Mouse (Mus musculus): ENCODE measurements at regions not wholly inside any gene's neighbourhood (a gene's known extent, or its start where the extent isn't known, plus 50 kb on each side); places are given as distances from the start of the nearest gene placed in this dataset.
A peak's percentile ranks its signal among the peaks of the same experiment; 100 is the strongest.

DNA sequence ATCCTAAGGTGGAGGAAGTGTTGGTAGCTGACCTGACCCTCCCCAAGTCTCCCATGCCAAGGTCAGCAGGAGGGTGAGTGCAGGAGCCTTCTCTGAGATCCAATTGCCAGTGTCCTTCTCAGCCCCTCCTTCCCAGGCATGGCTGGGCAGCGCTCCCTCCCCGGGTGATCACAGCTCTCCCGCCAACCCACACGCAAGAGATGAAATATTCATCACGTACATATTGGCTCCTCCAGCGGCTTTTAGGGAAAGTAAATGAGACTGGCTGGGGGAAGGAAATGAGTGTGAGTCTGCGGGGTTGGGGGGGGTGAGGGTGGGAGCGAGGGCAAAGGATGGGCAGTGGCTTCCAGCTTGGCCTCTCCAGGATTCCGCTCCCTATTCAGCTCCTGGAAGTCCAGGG lies 113.0 kb upstream of the Lhx1 start:
- DNase-seq (ENCODE audit: low read depth, low spot score): no peak

DNA sequence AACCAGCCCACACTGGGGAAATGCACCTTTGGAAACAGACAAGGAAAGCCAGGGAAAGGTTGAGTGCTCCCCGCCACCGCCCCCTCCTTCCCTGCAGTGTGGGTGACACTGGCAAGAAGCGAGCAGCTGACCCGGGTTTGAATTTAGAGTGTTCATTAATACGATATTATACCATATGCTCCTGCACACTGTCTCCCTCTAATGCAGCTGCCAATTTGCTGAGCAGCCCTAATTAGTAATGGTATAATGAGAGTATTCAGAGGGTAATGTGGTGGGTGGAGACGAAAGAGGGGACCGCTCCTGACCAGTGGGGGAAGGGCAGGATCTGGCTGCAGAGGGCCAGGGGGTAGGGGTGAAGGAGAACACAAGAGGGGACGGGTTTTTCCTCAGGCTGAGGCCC lies 111.9 kb upstream of the Lhx1 start:
- no peak for DNase-seq (ENCODE audit: low read depth, low spot score)

DNA sequence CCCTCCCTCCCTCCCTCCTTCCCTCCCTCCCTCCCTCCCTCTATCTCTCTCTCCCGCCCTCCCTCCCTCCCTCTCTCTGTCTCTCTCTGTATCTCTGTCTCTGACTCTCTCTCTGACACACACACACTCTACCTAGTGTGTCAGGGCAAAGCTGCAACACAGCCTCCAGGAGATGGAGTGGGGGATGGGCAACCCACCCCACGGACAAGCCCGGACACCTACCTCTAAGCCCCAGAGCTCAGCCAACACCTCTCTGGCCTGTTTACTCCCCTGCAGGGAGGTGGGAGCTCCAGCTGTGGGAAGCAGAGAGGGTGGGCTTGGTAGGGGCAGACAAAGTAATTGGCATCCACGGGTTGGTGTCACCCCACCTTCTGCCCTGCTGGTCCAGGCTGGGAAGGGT lies 109.7 kb upstream of the Lhx1 start:
- DNase-seq (ENCODE audit: low read depth, low spot score): peak; percentile 50

DNA sequence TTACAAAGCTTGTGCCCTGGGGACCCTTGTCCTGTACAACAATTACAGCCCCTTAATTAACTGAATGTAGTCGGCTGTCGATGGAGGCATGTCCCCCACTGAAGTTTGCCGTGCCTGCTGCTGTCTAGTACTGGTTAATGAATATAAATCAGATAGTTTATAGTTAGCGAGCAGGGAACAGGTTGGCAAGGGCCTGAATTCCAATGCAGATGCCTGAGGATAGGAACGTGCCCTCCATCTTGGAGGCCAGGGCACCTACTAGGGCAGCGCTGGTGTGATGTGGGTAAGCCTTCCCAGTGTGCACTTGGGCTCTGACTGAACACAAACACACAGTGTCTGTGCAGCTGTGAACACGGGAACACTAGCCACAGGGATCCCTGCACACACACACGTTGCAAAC lies 108.0 kb upstream of the Lhx1 start:
- DNase-seq (ENCODE audit: low read depth, low spot score): no peak

DNA sequence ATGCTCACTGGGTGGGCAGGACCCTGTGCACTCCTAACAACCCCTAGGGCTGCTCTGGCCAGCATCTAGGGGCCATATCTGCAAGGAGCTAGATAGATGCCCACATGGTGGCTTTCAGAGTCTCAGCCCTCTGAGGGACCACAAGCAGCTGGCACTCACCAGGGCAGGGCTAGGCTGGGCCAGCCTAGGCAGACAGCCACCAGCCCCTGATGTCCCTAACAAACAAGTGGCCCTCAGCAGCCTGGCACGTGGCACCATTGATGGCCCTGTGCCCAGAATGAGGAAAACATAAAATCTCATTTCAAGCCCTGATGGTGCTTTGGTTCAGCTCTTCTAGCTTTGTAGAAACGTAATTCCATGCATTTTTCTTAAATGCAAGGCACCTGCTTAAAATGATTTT lies 102.8 kb upstream of the Lhx1 start:
- DNase-seq (ENCODE audit: low read depth, low spot score): no peak

DNA sequence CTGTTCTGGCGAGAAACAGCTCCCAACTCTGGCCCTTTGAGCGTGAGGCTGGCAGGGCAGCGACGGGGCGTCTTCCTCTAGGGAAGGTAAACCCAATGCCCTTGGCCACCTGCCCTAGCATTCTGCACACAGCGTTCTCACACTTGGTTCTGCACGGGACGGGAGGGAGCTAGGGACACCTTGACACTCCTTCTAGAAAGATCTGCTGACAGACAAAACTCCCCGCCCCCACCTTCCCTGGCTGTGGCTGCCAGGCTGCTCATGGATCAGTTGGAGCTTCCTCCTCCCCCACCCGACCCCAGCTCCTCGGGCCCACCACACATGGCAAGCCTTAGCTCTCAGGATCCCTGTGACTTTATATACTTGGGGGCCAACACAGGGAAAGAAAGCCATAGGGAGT lies 102.3 kb upstream of the Lhx1 start:
- DNase-seq (ENCODE audit: low read depth, low spot score): no peak

DNA sequence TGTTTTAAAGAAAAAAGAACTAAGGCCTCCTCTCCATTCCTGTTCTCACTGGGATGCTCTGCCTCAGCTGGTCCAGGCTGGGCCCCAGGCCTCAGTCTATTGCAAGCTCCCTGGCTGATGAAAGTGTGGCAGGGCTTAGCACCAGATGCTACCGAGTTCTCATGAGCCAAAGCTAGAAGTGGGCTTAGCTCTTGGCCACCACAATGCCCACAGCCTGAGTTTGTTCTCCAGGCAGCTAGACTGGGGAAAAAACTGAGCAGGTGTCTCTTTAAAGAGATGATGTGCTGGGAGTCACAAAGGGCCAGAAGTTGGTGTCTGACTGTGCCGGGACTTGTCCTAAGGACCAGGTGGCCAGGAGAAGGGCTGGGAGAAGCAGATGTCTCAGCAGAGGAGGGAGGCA lies 101.9 kb upstream of the Lhx1 start:
- DNase-seq (ENCODE audit: low read depth, low spot score): no peak

DNA sequence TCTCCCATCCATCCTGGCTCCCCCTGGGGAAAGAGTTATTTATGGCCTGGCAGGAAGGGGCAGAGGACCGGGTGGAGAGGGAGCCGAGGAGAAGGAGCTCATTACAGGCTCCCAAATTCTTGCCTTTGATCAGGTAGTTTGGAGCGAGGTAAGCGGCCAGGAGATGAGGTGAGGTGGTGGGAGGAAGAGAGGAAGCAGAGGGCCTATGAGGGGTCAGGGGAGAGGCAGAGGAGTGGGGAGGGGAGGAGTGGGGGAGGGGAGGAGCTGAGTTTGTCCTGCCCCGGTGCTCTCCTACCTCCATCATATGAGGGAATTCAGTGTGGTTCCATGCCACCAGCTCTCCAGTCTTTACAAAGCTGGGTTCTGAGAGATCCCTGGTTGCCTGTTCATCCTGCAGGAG lies 98.8 kb upstream of the Lhx1 start:
- no peak for DNase-seq (ENCODE audit: low read depth, low spot score)

DNA sequence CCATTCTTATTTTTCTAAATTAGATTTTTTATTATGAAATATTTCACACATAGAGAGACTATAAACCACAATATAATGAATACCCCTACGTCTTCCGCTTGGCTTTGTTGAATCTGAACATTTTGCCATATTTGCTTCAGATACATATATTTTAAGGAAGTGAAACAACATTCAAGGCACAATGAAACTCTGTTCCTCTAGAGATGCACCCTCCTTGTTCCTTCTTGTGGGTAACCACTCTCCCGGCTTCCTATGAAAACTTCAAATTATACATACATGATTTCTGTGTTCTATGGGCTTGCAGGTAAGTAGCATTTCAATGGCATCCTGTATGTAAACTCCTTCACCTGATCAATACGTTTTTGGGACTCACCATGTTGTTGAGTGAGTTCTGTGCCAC lies 94.4 kb upstream of the Lhx1 start:
- DNase-seq (ENCODE audit: low read depth, low spot score): no peak

DNA sequence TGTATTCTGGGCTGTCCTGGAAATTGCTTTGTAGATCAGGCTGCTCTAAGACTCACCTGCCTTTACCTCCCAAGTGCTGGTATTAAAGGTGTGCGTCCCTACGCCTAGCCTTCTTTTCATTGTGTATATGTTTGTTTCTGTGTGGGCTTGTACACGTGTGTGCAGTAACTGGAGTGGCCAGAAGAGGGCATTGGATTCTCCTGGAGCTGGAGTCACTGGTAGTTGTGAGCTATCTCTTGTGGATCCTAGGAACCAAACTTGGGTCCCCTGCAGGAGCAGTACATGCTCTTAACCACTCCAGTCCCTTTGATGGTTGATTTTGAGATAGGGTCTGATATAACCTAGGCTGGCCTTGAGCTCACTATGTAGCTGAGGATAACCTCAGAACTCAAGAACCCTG lies 93.2 kb upstream of the Lhx1 start:
- DNase-seq (ENCODE audit: low read depth, low spot score): peak; percentile 72

DNA sequence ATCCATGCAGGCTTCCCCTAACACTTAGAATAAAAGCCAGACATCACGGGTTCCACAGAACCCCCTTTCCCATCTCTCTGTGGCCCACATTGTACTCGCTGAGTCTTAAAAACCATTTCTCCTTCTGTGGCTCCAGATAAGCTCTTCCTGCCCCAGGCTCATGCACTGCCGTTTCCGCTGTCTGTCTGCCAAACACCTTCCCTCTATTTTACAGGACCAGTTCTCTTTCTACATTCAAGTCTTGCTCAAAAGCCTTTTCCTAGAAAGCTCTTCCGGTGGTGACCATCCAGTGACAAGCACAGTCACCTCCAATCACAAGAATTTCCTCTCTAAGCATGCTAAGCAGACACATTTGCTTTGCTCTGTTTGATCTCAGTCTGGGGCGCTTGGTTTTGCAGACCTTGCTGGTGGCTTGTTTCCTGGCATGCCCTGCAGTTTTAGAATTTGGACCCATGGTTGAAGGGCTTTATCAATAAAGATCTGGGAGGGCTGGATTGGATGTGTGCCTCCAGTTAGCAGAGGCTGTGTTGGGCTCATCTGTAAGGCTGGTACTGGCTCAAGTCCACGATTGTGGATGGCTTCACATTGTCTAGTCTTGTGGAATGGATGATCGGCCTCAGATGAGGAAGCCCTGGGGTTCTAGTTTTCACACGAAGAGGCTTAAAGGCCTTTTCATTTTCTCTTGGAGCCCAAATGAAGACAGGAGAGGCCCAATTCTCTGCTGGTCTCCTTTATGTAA lies 87.8 kb upstream of the Lhx1 start:
- no peak for DNase-seq (ENCODE audit: low read depth, low spot score)

DNA sequence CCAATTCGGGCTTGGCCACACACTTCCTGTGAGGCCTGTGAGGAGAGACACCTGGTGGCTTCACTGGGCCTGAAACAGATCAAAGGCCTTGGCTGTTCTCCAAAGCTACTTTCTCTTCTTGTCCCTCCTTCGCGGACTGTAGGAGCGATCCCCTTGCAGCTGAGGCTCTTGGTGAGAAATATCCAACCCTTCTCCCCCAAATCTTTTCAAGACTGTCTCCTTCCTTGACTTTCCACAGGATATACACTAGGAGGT lies 86.2 kb upstream of the Lhx1 start:
- no peak for DNase-seq (ENCODE audit: low read depth, low spot score)

DNA sequence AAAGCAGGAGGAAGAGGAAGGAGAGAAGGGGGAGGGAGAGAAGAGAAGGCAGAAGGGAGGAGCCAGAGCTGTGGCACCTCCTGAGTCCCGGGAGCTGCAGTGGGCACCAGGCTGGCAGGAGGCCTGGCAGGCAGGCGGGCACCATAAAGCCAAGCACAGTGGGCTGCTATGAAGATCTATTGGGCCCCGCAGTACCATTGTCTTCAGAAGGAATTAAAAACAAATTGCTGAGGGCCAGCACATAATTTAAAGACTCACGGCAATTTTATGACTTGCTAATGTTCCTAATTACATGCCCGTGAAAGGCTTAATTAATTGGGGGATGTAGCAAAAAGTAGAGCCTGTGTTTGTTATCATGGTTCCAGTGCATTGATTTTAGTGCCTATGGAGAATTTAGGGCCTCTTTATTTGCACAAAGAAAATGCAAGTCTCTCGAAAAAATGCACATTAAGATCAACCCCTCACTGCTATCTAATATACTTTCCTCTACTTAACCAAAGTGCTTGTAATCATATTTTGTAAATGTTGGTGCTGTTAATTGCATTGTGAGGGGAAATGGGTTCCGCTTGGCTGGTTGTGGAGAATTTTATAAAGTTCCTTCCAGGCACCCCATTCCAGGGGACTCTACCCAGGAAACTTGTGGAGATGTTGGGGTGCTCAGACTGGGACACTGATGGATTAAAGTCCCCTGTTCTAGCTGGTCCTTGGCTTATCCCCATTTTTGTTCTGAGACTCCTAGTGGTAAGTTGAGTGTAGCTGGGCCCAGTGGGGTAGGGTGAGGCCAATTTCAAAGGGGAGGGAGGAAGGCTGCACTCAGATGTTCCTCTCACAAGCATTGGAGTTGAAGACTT lies 85.7 kb upstream of the Lhx1 start:
- DNase-seq (ENCODE audit: low read depth, low spot score): peak; percentile 17

DNA sequence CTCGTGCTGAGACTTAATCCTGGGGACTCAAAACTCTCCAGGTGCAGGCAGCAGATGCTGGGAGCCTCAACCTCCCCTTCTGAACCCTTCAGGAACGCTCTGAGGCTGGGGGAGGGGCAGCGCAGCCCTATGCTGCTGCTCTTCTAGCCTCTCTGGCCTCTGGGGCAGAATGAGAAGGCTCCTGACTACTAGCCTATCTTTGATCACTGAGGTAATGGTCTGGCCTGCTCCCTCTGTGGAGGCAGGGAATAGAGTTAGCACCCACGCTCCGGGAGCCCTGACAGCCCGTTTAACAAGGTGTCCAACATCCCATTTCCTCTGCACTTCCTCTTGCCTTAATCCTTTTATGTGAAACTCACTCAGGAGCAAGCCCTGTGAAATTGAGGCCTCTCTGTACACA lies 79.4 kb upstream of the Lhx1 start:
- no peak for DNase-seq (ENCODE audit: low read depth, low spot score)

DNA sequence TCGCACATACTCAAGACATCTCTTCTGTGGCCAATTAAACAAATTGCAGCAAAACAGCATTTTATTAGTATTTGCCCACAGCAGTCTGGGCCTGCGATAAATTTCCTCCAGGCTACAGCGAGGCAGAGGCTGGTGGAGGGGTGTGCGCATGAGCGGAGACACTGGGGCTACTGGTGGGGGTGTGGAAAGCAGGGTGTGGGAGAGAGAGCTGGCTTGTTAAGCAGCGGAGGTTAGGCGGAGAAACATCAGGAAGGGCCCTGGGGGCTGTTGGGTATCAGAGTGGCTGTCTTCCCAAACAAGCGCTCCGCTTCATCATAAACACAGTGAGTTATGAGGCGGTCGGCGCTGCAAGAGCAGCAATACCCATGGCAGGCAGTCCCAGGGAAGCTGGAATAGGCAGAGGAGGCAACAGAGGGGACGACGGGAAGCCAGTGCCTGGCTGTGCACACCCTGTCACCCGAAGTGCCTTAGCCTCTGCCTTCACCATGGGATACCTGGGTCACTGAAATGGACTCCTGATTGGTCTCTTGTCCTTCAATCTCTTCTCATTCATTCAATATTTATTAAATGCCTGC lies 74.0 kb upstream of the Lhx1 start:
- no peak for DNase-seq (ENCODE audit: low read depth, low spot score)

DNA sequence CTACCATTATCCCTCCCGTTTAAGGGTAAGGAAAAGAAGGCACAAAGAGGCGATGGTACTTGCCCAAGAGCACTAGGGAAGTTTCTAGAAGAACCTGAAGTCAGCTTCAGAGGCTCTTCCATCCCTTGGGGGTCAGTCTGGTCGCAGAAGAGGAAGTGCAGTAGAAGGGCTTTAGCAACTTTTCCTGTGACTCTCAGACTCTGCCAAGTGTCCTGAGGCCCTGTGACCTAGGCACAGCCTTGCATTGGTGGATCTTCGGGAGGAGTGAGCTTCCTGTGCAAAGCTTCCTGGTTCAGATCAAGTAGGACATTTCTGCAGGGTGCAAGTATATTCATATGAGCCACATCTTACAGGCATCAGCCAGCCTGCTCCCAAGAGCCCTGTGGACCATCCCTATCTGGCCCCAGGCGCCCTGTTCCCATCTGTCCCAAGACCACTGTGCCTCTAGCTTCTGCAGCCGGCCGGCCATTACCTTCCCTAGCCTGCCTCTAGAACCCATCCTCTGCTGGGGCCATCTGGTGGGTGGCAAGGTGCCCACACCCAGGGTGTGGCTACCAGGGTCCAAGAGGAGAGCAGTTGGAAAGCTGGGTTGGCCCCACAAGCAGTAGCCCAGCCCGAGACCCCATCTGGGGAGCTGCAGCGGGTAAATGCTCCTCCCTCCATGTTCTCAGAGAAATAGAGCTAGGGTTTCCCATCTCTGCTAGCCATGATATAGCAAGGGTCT lies 72.4 kb upstream of the Lhx1 start:
- DNase-seq (ENCODE audit: low read depth, low spot score): no peak

DNA sequence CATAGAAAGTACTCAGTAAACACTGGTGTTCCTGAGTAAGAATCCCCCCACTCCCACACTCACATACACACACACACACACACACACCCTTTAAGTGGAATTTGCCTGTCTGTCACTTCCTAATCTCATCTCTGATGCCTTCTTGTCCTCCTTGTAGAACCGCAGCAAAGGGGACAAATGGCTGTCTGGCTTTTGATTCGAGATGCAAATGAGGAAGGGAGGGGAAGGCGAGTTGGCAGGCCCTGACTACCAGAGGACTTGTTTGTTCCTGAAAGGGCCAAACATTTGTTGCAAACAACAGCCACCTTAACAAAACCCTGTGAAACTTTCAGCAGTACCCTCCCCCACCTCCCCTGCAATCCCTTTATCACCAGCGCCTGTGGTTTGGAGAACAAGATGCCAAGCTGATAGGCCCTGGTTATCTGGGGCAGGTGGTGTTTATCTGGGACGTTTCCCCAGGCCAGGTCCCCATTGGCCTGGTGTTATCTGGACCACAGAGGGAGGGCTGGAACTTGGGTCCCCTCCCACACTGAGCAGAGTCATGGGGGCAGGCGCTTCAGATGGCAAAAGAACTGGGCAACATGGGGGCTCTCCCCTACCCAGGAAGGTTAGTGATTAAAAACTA lies 67.5 kb upstream of the Lhx1 start:
- DNase-seq (ENCODE audit: low read depth, low spot score): no peak

DNA sequence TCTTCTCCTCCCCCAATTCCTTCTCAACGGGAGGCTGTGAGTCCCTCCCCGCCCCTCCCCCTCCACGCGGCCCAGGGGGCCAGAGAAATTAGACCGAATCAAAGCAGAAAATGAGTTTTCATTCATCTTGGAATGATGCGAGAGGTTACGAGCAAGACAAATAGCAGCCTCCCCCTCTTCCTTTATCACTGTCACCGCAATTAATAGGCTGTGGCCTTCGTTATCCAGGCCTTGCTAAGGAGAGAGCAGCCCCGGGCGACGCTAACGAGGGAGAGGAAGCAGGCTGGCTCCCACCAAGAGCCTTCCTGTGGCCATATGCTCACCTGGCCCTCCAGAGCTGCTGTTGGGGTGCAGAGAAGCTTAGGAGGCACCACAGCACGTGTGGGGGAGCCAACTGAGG lies 61.8 kb upstream of the Lhx1 start:
- peak; percentile 23 for DNase-seq (ENCODE audit: low read depth, low spot score)

DNA sequence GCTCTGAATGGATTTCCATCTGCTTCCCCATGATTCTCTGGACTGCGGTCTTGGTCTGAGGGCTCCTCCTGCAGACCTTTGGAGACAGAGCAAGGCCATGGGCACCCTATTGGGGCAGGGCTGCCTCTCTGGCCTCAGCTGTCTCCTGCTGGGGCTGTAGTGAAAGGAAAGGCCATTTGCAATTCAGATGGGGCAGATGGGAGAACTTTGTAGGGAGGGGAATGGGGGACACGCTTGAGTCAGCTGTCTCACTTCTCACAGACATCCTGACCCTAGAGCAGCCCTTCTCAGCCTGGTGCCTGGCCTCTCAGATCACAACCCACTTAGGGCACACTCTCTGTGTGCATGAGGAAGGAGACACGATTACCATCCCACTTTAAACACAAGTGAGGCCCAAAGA lies 60.3 kb upstream of the Lhx1 start:
- DNase-seq (ENCODE audit: low read depth, low spot score): peak; percentile 63

DNA sequence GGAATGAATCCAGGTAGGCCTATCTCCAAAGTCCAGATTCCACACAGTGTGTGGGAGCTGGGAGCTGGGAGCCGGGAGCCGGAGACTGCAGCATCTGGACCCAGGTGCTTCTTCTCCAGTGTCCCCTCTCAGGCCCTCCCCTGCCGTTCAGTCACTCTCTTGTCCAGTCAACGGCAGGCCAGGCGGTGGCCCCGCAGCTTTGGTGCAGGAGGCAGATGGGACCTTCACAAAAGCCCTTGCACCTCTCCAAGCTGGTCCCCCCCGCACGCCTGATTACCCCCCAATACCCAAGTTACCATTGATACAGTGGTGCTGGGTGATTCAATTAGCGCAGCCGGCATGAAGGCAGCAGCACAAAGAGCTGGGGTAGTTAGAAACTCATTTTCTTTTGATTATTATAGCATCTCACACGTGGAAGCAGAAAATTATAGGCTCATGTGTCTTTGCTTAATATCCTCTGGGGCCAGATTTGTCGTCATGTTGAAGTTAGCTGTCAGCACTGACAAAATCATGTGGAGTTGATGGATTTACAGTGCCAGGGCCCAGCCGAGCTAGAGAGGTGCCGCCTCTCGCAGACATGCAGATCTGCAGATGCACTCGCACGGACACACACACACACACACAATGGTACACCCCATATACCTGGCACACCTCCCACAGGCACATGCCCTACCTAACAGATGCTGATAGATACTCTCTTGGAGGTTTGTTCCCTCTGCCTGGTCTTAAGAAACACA lies 53.6 kb upstream of the Lhx1 start:
- DNase-seq (ENCODE audit: low read depth, low spot score): no peak

Measured in ES-CJ7 (cell line).